Mouse (Mus musculus): Measurements from ENCODE around the gene Kirrel. TPM values are rescaled to one million over a fixed set of nuclear protein-coding genes. Genes with fewer than 3 reads are reported as not detected.

Gene Kirrel
- total and polyA plus RNA-seq, 3 experiments, result not detected

DNA sequence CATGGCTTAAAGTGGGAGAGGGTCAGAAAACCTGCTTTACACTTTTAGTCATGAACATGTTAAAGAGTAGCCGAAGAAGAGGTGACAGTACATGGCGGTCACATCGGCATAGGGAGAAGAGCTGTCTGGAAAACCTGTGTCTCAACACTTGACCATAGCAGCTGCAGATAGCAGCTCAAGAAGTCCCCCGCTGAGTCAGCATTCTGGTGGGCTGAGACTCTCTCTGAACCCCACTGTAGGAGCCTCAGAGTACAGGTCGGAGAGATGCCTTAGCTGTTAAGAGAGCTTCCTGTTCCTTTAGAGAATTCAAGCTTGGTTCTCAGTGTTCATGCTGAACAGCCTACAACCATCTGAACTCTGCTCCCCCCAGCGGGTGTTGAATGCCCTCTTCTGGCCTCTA is 136.0 kb downstream of the Kirrel start:
- Histone ChIP-seq H3K27me3 (replicated peaks) (no peaks in the 10 kb centered on the region), H3K79me2 (replicated peaks; ENCODE audit: control insufficient read depth, extremely low read depth, insufficient read depth, poor library complexity, severe bottlenecking) (no peaks in the 10 kb centered on the region), H3K36me3 (replicated peaks in 1 of 2; ENCODE audit: control insufficient read depth in 1 of 2, insufficient read depth in 1 of 2, low read length in 1 of 2) (no peaks in the 10 kb centered on the region), H3K9me3 (replicated peaks; ENCODE audit: low read length) (no peaks in the 10 kb centered on the region), H3K4me2 (ENCODE audit: insufficient read depth, low read depth, poor library complexity, severe bottlenecking) (no peak overlapping the region), H3K4me3 (replicated peaks in 1 of 3; ENCODE audit: low read depth in 2 of 3, low read length in 2 of 3, poor library complexity in 1 of 3) (no peak overlapping the region), H3K4me1 (ENCODE audit: control insufficient read depth in 1 of 2, insufficient read depth in 2 of 2) (peaks cover 0 to 12% of the 10 kb centered on the region in 2 experiments; a peak in 2 of 4 replicates), H3K9ac (ENCODE audit: insufficient read depth, low read depth) (no peak overlapping the region), H3K27ac (ENCODE audit: insufficient read depth, low read depth) (no peak overlapping the region)
- DNase-seq (ENCODE audit: extremely low read depth), result no peak
- in situ Hi-C loops (cut with MboI; ENCODE audit: low pct_ligation_motif_present, low pct_unique_long_range_greater_than_20kb, low sequenced_read_pairs) (no loop called here), dilution Hi-C loops (cut with MboI; ENCODE audit: extremely low pct_ligation_motif_present, extremely low pct_unique_long_range_greater_than_20kb, low sequenced_read_pairs) (no loop called here)
- TF ChIP-seq ETS1 (conservative IDR thresholded peaks at IDR 0.05; ENCODE audit: low read depth, low read length), result no peak
- peak; percentile 71 for TF ChIP-seq MAFK (IDR thresholded peaks at IDR 0.05; ENCODE audit: insufficient replicate concordance, low read length)

DNA sequence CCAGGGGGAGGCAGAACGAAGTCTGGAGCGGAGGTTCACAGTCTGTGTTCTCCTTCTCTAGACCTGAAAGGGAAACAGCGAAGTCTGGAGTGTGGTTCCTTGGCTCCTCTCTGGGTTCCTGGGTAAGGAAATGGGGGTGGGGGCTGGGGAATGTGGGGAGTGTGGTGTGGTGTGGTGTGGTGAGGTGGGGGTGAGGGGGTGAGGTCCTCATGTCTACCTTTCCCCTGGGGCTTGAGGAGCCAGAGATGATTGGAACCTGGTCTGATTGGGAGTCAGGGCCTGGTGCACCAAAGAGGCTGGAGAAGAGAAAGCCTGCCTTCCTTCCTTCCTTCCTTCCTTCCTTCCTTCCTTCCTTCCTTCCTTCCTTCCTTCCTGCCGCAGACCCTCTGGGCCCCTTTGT is 140.5 kb downstream of the Kirrel start:
- Histone ChIP-seq H3K27me3 (replicated peaks) (no peaks in the 10 kb centered on the region), H3K4me2 (ENCODE audit: insufficient read depth, low read depth, poor library complexity, severe bottlenecking) (no peak overlapping the region), H3K79me2 (replicated peaks; ENCODE audit: control insufficient read depth, extremely low read depth, insufficient read depth, poor library complexity, severe bottlenecking) (no peaks in the 10 kb centered on the region), H3K4me3 (replicated peaks in 1 of 3; ENCODE audit: low read depth in 2 of 3, low read length in 2 of 3, poor library complexity in 1 of 3) (no peak overlapping the region), H3K36me3 (replicated peaks in 1 of 2; ENCODE audit: control insufficient read depth in 1 of 2, insufficient read depth in 1 of 2, low read length in 1 of 2) (no peaks in the 10 kb centered on the region), H3K9me3 (replicated peaks; ENCODE audit: low read length) (peaks cover 5% of the 10 kb centered on the region), H3K27ac (ENCODE audit: insufficient read depth, low read depth) (no peak overlapping the region), H3K9ac (ENCODE audit: insufficient read depth, low read depth) (no peak overlapping the region), H3K4me1 (ENCODE audit: control insufficient read depth in 1 of 2, insufficient read depth in 2 of 2) (peaks cover 0 to 17% of the 10 kb centered on the region in 2 experiments; a peak in 2 of 4 replicates)
- dilution Hi-C loops (cut with MboI; ENCODE audit: extremely low pct_ligation_motif_present, extremely low pct_unique_long_range_greater_than_20kb, low sequenced_read_pairs), result no loop called here
- in situ Hi-C loops (cut with MboI; ENCODE audit: low pct_ligation_motif_present, low pct_unique_long_range_greater_than_20kb, low sequenced_read_pairs), result no loop called here
- TF ChIP-seq E2F4 (IDR thresholded peaks at IDR 0.05; ENCODE audit: insufficient replicate concordance, low read depth, low read length) (no peak), GABPA (IDR thresholded peaks at IDR 0.05; ENCODE audit: insufficient replicate concordance, low read depth, low read length) (no peak), CHD1 (IDR thresholded peaks at IDR 0.05; ENCODE audit: low read depth, low read length) (no peak), ZKSCAN1 (IDR thresholded peaks at IDR 0.05; ENCODE audit: borderline replicate concordance, low read depth, low read length) (no peak), KAT2A (IDR thresholded peaks at IDR 0.05; ENCODE audit: insufficient replicate concordance, low read length) (no peak), TBP (conservative IDR thresholded peaks at IDR 0.05; ENCODE audit: low read depth, low read length) (no peak), JUND (conservative IDR thresholded peaks at IDR 0.05; ENCODE audit: low read depth, low read length) (no peak), MAZ (IDR thresholded peaks at IDR 0.05; ENCODE audit: low read depth, low read length) (no peak), MEF2A (IDR thresholded peaks at IDR 0.05; ENCODE audit: borderline replicate concordance, low read depth, low read length) (no peak), BHLHE40 (IDR thresholded peaks at IDR 0.05; ENCODE audit: low read depth, low read length) (no peak), NRF1 (IDR thresholded peaks at IDR 0.05; ENCODE audit: low read depth, low read length) (no peak), ETS1 (conservative IDR thresholded peaks at IDR 0.05; ENCODE audit: low read depth, low read length) (no peak), TCF12 (IDR thresholded peaks at IDR 0.05; ENCODE audit: low read depth, low read length) (no peak), MAX (IDR thresholded peaks at IDR 0.05; ENCODE audit: low read length) (no peak), USF2 (conservative IDR thresholded peaks at IDR 0.05; ENCODE audit: low read depth, low read length) (no peak), HCFC1 (IDR thresholded peaks at IDR 0.05; ENCODE audit: low read depth, low read length) (no peak), MAFK (IDR thresholded peaks at IDR 0.05; ENCODE audit: insufficient replicate concordance, low read length) (no peak), SMC3 (IDR thresholded peaks at IDR 0.05; ENCODE audit: low read depth, low read length) (no peak), RAD21 (IDR thresholded peaks at IDR 0.05; ENCODE audit: low read depth, low read length) (no peak)
- DNase-seq (ENCODE audit: extremely low read depth), result no peak
